Mouse (Mus musculus) ES-E14 (cell line): ENCODE measurements at regions not wholly inside any gene's neighbourhood (a gene's known extent, or its start where the extent isn't known, plus 50 kb on each side); places are given as distances from the start of the nearest gene placed in this dataset.

ENCODE experiments used
- CHD2 ChIP-seq: IDR thresholded peaks from 2 replicates; pipeline ENCODE4 v1.6.1; 2014; ENCODE audit warnings: mild to moderate bottlenecking, low read depth, low read length, inconsistent platforms
- HCFC1 ChIP-seq: IDR thresholded peaks from 2 replicates; pipeline ENCODE4 v1.6.1; 2012; ENCODE audit warnings: low read length, inconsistent platforms, borderline replicate concordance; ENCODE audit not compliant: insufficient read depth

DNA sequence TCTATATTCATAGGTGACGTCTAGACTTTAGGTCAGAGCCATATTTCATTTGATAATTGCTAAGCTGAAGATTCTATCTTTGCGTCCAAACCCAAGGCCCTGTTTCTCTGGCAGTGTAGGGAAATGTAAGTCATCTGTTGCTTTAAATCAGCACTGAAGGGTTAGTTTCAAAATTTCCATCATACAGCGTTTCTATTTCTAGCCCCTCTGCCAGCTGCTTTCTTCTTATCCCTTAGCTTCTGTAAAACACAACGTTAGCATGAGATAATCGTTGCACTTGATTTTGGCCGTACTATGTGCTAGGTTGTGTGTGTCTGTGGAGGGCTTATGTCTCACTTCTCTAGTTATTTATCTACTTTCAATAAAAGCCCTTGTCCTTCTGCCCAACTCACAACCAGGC lies 58.7 kb upstream of the Ntrk2 start:
- TF ChIP-seq HCFC1 (no peak), CHD2 (no peak)
